Mouse (Mus musculus) gastrocnemius, postnatal 36 days (tissue): ENCODE measurements around the gene Ccr5. TPM values are rescaled to one million over a fixed set of nuclear protein-coding genes. Genes with fewer than 3 reads are reported as not detected.
"Not testable (repeated sequence)": the region's sequence is repeated elsewhere in the genome, so short reads cannot be mapped to it uniquely, and the experiment has no call there.

Experiments used
- DNase-seq, 2 experiments: peaks; one replicate each; pipeline ENCODE4 v3.0.0; 2022
- intact Hi-C: fragments of 180-260 bp; cut with DNase I; formaldehyde crosslinking; loops from one replicate; pipeline ENCODE4 v1.15.1; 2025
- long read RNA-seq, 2 experiments: library from polyadenylated mRNA; stranded (forward); transcript quantifications; one replicate each; pipeline ENCODE4 v2.0.0; 2021
- total RNA-seq, 2 experiments: library from RNA; stranded (reverse); gene quantifications; 2 replicates each; pipeline ENCODE4 v1.2.3; 2021

The Ccr5 gene
- total RNA-seq, result under 1 TPM; 0.28 to 0.30 TPM
- long read RNA-seq, experiment 1, result 0 reads
- long read RNA-seq, experiment 2, result 0 reads

- intact Hi-C loops, result no loop called here
These were observed at the start of gene Ccr5 for GRCm38 (mm10) chr9:124121387-124122184. Gene Ccr5, plus strand, starts transcription at chr9:124121543.

GRCm38 (mm10) chr9:124079803-124080202 lies 41.5 kb upstream of the Ccr5 start:
- intact Hi-C loops, result no loop called here
- no peak for DNase-seq

More at GRCm38 (mm10) chr9:124121387-124122184, at the start of gene Ccr5:
- DNase-seq, result no peak

GRCm38 (mm10) chr9:124080471-124080870 lies 40.9 kb upstream of the Ccr5 start:
- intact Hi-C loops, DNase-seq: not testable (repeated sequence)

GRCm38 (mm10) chr9:124090441-124090840 lies 30.9 kb upstream of the Ccr5 start:
- DNase-seq, result no peak
- intact Hi-C loops, result no loop called here

GRCm38 (mm10) chr9:124099127-124099526 lies 22.2 kb upstream of the Ccr5 start:
- intact Hi-C loops, result no loop called here
- DNase-seq, result no peak

- intact Hi-C loops, result no loop called here
- DNase-seq, result no peak
These were observed 21.0 kb upstream of the Ccr5 start for GRCm38 (mm10) chr9:124100357-124100756.

- no peak for DNase-seq
- intact Hi-C loops, result no loop called here
These were observed 19.6 kb upstream of the Ccr5 start, which contains the start of gene Ccr2 for GRCm38 (mm10) chr9:124101723-124102122. Gene Ccr2, plus strand, starts transcription at chr9:124101950.

GRCm38 (mm10) chr9:124103199-124103598 lies 18.1 kb upstream of the Ccr5 start:
- intact Hi-C loops, result no loop called here

GRCm38 (mm10) chr9:124105196-124105595 lies 16.1 kb upstream of the Ccr5 start:
- intact Hi-C loops, result no loop called here
- DNase-seq, result no peak

More at GRCm38 (mm10) chr9:124103199-124103598, 18.1 kb upstream of the Ccr5 start:
- no peak for DNase-seq

- intact Hi-C loops, result no loop called here
- DNase-seq, result no peak
These were observed 14.1 kb upstream of the Ccr5 start for GRCm38 (mm10) chr9:124107232-124107631.

GRCm38 (mm10) chr9:124108356-124109127 lies 12.8 kb upstream of the Ccr5 start:
- intact Hi-C loops, result no loop called here
- no peak for DNase-seq

- intact Hi-C loops, result no loop called here
These were observed 9.3 kb upstream of the Ccr5 start for GRCm38 (mm10) chr9:124111997-124112396.

GRCm38 (mm10) chr9:124112591-124113239 lies 8.6 kb upstream of the Ccr5 start:
- DNase-seq, result no peak
- intact Hi-C loops, result no loop called here

More at GRCm38 (mm10) chr9:124111997-124112396, 9.3 kb upstream of the Ccr5 start:
- no peak for DNase-seq

- intact Hi-C loops, result no loop called here
- no peak for DNase-seq
These were observed 7.6 kb upstream of the Ccr5 start for GRCm38 (mm10) chr9:124113777-124114176.

GRCm38 (mm10) chr9:124118489-124118888 lies 2.9 kb upstream of the Ccr5 start:
- DNase-seq, result no peak
- intact Hi-C loops, result no loop called here

GRCm38 (mm10) chr9:124125576-124125975 lies 4.2 kb downstream of the Ccr5 start:
- intact Hi-C loops, result no loop called here
- no peak for DNase-seq

GRCm38 (mm10) chr9:124126373-124126772 lies 5.0 kb downstream of the Ccr5 start:
- intact Hi-C loops, result no loop called here
- no peak for DNase-seq

- intact Hi-C loops, result no loop called here
These were observed 6.1 kb downstream of the Ccr5 start for GRCm38 (mm10) chr9:124127412-124127811.

GRCm38 (mm10) chr9:124128379-124128778 lies 7.0 kb downstream of the Ccr5 start:
- intact Hi-C loops, result no loop called here
- DNase-seq, result no peak

More at GRCm38 (mm10) chr9:124127412-124127811, 6.1 kb downstream of the Ccr5 start:
- DNase-seq, result no peak

- intact Hi-C loops, result not testable (repeated sequence)
These were observed 11.6 kb downstream of the Ccr5 start for GRCm38 (mm10) chr9:124132899-124133298.

GRCm38 (mm10) chr9:124134919-124135318 lies 13.6 kb downstream of the Ccr5 start:
- intact Hi-C loops, DNase-seq: not testable (repeated sequence)

More at GRCm38 (mm10) chr9:124132899-124133298, 11.6 kb downstream of the Ccr5 start:
- not testable (repeated sequence) for DNase-seq
